Mouse (Mus musculus): ENCODE data around the gene Bin2.

The Bin2 gene

DNA sequence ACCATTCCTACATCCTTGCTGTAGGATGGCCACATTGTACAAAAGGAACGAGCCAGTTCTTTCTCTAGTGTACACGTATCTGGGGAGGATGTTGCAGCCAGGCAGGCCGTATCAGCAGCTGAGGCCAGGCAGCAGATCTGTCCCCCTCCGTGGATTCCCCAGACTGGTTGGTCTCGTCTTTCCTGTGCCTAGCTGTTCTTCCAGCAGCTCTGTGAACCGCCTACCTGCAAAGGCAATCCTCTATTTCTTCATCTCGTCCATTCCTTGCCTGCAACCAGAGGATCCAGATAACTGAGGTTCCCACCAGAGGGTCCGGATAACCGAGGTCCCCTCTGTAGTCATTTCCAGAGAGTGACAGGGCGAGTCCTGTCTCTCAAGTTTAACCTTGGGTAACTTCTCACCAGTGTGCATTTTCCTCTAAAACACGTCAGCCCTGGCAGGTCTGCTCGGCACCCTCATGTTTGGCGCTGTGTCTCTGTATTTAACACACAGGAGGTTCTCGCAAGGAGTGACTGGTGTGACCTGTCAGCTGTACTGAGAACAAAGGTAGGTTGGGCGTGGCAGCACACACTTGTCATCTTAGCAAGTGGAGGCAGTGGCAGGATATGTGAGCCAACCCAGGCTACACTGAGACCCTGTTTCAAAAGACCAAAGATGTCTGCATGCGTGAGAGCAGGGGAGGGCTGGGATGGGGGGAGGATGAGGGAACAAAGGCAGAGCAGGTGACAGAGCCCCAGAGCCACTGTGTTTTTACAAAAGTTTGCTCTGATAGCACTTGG lies 29.2 kb downstream of the Bin2 start:
- POLR2A ChIA-PET, result interaction anchor here (0.6 to 3.3 kb wide), 11 partner anchors 8 to 147 kb away, joined by 3 to 19 read pairs (median 5); partner anchors contain the start of gene Dazap2 (in 2 of the 4)
- CTCF ChIA-PET, result interaction anchor here in 2 of 4 experiments (0.6 to 1.2 kb wide), 5 partner anchors 25 to 402 kb away, joined by 3 to 4 read pairs (median 3); no protein-coding TSS in a partner anchor

DNA sequence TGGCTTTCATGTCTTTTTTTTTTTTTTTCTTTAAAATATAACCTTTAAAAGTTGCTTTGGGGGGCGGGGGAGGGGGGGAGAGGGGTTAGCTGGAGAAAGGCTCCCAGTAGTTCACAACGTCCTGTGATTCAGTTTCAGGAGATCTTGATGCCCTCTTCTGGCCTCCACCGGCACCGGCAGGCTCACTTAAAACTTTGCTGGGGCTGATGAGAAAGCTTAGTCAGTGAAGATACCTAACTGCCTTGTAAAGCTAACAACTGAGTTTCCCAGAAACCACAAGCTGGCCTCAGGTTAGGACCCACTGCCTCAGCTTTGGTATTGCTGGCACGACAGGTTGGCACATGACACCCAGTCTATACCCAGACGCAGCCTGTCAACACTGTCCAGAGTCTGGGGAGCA lies 31.7 kb downstream of the Bin2 start:
- POLR2A ChIA-PET, result interaction anchor here (0.5 to 4.0 kb wide), 46 partner anchors 9 to 1605 kb away, joined by 3 to 66 read pairs (median 4); partner anchors contain the start of genes Dazap2 (in 3 of the 4), Bin2 (in 1 of the 4) and Tfcp2 (in 1 of the 4)
- CTCF ChIA-PET, result interaction anchor here (0.6 to 2.0 kb wide), 23 partner anchors 10 to 1910 kb away, joined by 3 to 11 read pairs (median 4); partner anchors contain the start of genes Cela1 (in 1 of the 4), Dazap2 (in 1 of the 4), Pou6f1 (in 1 of the 4) and Slc4a8 (in 1 of the 4)

DNA sequence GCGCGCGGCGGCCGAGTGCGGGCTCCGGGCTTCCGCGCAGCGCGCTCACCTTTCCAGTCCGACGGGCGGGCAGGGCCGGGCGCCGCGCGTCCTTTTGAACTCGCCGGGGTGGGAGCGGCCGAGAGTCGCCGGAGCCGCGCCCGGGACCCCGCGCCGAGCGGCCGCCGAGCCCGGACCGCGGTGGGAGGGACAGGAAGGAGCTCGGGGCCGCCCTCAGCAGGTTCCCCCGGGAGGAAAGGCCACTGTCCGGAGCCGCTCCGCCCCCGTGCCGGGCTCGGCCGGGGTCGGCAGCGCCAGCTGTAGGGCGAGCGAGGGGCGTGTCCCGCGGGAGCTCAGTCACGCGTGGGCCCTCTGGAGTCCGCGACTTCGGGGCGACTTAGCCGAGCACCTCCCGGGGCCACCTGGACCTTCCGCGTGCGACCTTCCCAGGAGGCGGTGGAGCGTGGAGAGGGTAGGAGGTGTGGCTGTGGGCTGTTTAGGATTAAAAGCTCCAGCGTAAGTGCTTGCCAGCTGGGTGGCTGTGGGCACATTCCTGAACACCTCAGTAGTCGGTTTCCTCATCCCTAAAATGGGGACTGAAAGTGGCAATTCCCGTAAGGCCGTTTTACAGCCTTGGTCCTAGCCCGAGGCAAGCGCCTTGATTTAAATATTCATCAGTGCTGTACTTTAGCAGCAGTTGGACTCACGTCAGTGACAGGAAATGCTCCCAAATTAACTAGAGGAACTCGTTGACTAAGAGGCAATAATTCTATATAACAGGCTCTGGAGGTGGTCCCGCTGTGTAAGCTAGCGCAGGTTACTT lies 32.5 kb downstream of the Bin2 start, which contains the start of gene Smagp:
Gene Smagp (minus strand): TSS at position 241 of the 802 bp plus-strand sequence.
- ChIA-PET POLR2A (interaction anchor here (0.5 to 4.0 kb wide), 39 partner anchors 9 to 570 kb away, joined by 3 to 66 read pairs (median 5); partner anchors contain the start of genes Dazap2 (in 3 of the 4), Bin2 (in 1 of the 4) and Tfcp2 (in 1 of the 4)), CTCF (interaction anchor here (0.6 to 2.0 kb wide), 20 partner anchors 9 to 332 kb away, joined by 3 to 11 read pairs (median 4); partner anchors contain the start of genes Dazap2 (in 1 of the 4), Pou6f1 (in 1 of the 4) and Slc4a8 (in 1 of the 4))

GRCm38 (mm10) chr15:100635851-100636645 lies 33.3 kb downstream of the Bin2 start:
- ChIA-PET POLR2A (interaction anchor here in 3 of 4 experiments (0.6 to 4.0 kb wide), 24 partner anchors 8 to 910 kb away, joined by 3 to 66 read pairs (median 6); partner anchors contain the start of genes Dazap2 (in 2 of the 3), Bin2 (in 1 of the 3) and Tfcp2 (in 1 of the 3)), CTCF (interaction anchor here in 2 of 4 experiments (0.6 to 2.0 kb wide), 6 partner anchors 12 to 162 kb away, joined by 3 to 11 read pairs (median 4); partner anchors contain the start of gene Dazap2 (in 1 of the 2))

DNA sequence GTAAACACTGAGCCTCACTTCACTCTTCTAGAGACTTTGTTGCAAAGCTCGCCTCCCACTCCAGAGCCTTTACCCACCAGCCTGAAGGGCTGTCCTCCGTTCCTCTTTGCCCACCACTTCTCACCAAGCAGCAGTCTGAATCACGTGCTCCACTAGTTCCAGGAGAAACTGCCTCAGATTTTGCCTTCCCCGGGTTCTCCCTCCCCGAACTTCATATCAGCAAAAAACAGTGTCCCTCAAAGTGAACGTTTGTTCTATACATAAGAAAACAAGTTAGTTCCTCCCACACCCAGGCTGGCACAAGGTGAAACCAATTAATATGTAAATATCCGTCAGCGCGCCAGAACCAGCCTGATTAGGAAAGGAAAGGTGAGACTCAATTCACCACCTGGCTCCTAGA lies 34.1 kb downstream of the Bin2 start:
- ChIA-PET POLR2A (interaction anchor here in 3 of 4 experiments (0.5 to 4.0 kb wide), 19 partner anchors 8 to 909 kb away, joined by 3 to 66 read pairs (median 6); partner anchors contain the start of genes Dazap2 (in 2 of the 3) and Bin2 (in 1 of the 3)), CTCF (interaction anchor here in 1 of 4 experiments (1.1 kb wide), 1 partner anchor 22 kb away, joined by 3 read pairs; no protein-coding TSS in a partner anchor)

DNA sequence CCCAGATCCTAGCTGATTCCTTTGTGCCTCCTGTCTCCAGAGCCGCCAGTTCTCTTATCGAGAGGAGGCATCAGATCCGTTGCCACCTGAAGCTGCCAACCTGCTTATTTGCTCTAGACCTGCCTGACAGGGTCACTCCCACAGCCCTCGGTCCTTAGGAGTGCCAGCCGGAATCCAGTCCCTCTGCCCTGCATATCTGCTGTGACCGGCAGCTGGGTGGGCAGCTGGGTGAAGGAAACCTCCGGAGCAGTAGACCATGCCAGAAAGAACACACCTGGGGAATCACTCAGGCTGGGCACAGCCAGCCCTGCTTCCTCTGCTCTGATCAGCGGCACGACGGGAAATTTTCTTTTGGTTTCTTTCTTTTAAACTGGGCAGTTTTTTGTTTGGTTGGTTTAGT lies 36.0 kb downstream of the Bin2 start:
- CTCF ChIA-PET, result no interaction called here

GRCm38 (mm10) chr15:100632323-100632722 lies 37.0 kb downstream of the Bin2 start:
- POLR2A ChIA-PET, result interaction anchor here in 3 of 4 experiments (0.6 to 7.4 kb wide), 12 partner anchors 8 to 171 kb away, joined by 3 to 121 read pairs (median 4); partner anchors contain the start of gene Dazap2 (in 1 of the 3)
- CTCF ChIA-PET, result interaction anchor here in 2 of 4 experiments (0.6 to 0.7 kb wide), 3 partner anchors 19 to 41 kb away, joined by 3 read pairs; no protein-coding TSS in a partner anchor

More for the DNA sequence above, 36.0 kb downstream of the Bin2 start:
- POLR2A ChIA-PET, result interaction anchor here in 2 of 4 experiments (0.6 to 7.4 kb wide), 10 partner anchors 8 to 406 kb away, joined by 3 to 121 read pairs (median 4); partner anchors contain the start of genes Atf1 (in 1 of the 2) and Dazap2 (in 1 of the 2)

GRCm38 (mm10) chr15:100631454-100632170 lies 37.7 kb downstream of the Bin2 start:
- ChIA-PET CTCF (interaction anchor here in 1 of 4 experiments (0.6 kb wide), 3 partner anchors 18 to 427 kb away, joined by 3 to 4 read pairs (median 3); no protein-coding TSS in a partner anchor), POLR2A (interaction anchor here in 3 of 4 experiments (0.6 to 7.4 kb wide), 13 partner anchors 8 to 170 kb away, joined by 3 to 121 read pairs (median 4); partner anchors contain the start of gene Dazap2 (in 1 of the 3))

DNA sequence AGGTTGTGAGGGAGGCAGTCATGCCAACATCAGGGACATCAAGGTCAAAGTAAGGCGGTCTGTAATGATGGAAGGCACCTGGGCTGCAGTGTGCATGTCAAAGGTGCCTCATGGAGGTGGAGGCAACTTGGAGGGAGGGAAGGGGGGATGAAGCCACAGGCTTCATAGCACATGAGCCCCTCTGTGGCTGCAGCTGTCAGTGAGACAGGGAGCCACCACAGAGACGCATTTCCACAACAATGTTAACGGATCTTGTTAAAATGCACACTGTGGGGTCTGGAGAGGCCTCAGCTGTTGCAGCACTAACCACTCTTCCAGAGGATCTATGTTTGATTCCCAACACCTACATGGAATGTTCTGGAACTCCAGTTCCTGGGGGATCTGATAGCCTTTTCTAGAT lies 39.2 kb downstream of the Bin2 start:
- POLR2A ChIA-PET, result interaction anchor here in 3 of 4 experiments (0.8 to 7.4 kb wide), 8 partner anchors 8 to 24 kb away, joined by 3 to 121 read pairs (median 4); partner anchors contain the start of gene Dazap2 (in 2 of the 3)
- CTCF ChIA-PET, result interaction anchor here in 2 of 4 experiments (0.5 to 0.9 kb wide), 3 partner anchors 15 to 1999 kb away, joined by 3 read pairs; partner anchors contain the start of gene Dazap2 (in 1 of the 2)

DNA sequence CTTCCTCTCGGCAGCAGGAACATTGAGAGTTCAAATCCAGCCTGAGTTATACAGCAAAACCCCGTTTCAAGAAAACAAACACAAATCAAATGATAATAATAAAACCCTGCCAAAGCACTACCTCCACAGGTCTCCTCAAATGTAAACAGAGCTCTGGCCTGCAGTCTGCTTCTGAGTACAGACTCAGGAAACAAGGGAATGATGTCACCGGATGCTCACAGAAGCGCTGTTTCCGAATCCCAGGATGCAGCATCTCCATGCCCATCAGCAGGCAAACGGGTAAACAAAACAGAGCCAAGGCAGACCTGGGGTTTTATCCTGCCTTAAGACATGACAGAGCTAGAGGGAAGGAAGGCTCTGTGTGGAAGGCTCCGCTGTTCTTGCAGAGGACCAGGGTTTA lies 40.6 kb downstream of the Bin2 start:
- CTCF ChIA-PET, result interaction anchor here in 2 of 4 experiments (0.9 to 1.6 kb wide), 2 partner anchors 54 to 171 kb away, joined by 5 to 6 read pairs; no protein-coding TSS in a partner anchor
- POLR2A ChIA-PET, result interaction anchor here (0.5 to 7.4 kb wide), 14 partner anchors 8 to 409 kb away, joined by 3 to 121 read pairs (median 12); partner anchors contain the start of genes Smagp (in 4 of the 4) and Dazap2 (in 3 of the 4)

GRCm38 (mm10) chr15:100627774-100628370 lies 41.5 kb downstream of the Bin2 start:
- POLR2A ChIA-PET, result interaction anchor here (0.5 to 7.4 kb wide), 43 partner anchors 7 to 1615 kb away, joined by 3 to 121 read pairs (median 4); partner anchors contain the start of genes Smagp (in 4 of the 4), Dazap2 (in 3 of the 4) and Pou6f1 (in 1 of the 4)

DNA sequence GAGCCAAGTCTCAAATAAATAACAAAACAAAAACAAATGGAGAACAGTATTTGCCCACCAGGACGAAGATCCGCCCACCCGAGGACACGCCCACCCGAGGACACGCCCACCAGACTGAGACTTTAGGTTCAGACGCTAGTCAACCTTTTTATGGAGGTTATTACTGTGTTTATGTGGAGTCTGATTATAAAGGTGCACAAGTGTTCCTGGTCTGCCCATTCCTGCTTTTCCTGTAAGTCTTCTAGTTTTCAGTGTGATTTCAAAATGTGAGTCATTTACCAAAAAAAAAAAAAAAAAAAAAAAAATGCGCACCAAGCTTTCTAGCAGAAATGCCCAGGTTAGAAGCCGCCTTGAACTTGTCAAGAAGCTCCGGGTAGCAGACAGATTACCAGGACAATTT lies 42.1 kb downstream of the Bin2 start:
- POLR2A ChIA-PET, result interaction anchor here (0.5 to 7.4 kb wide), 39 partner anchors 8 to 1081 kb away, joined by 3 to 121 read pairs (median 4); partner anchors contain the start of genes Smagp (in 4 of the 4) and Dazap2 (in 3 of the 4)
- CTCF ChIA-PET, result interaction anchor here in 3 of 4 experiments (0.6 to 1.6 kb wide), 14 partner anchors 10 to 902 kb away, joined by 3 to 9 read pairs (median 5); partner anchors contain the start of genes Cox14 (in 1 of the 3), Dazap2 (in 1 of the 3) and Smagp (in 1 of the 3)

More at GRCm38 (mm10) chr15:100627774-100628370, 41.5 kb downstream of the Bin2 start:
- CTCF ChIA-PET, result interaction anchor here (0.6 to 1.6 kb wide), 19 partner anchors 9 to 1731 kb away, joined by 3 to 9 read pairs (median 5); partner anchors contain the start of genes Cox14 (in 1 of the 4), Dazap2 (in 1 of the 4) and Smagp (in 1 of the 4)

- ChIA-PET POLR2A (interaction anchor here (0.5 to 3.5 kb wide), 11 partner anchors 8 to 899 kb away, joined by 3 to 18 read pairs (median 4); partner anchors contain the start of genes Dazap2 (in 3 of the 4) and Cox14 (in 1 of the 4)), CTCF (interaction anchor here in 2 of 4 experiments (0.8 to 1.4 kb wide), 3 partner anchors 12 to 59 kb away, joined by 4 to 6 read pairs (median 4); partner anchors contain the start of gene Smagp (in 1 of the 2))
These were observed 44.9 kb downstream of the Bin2 start for GRCm38 (mm10) chr15:100624435-100624834.

DNA sequence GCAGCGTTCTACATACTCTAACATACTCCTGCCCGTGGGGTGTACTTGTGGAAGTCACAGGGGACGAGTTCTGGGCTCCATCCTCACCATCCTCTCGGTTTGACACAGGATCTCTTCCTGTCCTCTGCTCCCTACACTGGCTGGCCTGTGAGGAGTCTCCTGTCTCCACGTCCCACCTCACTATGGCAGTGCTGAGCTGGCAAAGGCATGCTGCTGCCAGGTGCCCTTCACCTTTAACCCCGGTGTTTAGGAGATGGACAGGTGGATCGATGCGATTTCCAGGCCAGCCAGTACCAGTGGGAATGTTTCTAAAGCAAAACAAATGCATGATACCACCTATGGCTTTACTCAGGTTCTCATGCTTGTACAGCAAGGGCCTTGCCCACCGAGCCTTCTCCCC lies 45.6 kb downstream of the Bin2 start:
- CTCF ChIA-PET, result interaction anchor here in 1 of 4 experiments (0.8 to 1.4 kb wide), 2 partner anchors 13 to 37 kb away, joined by 4 read pairs; partner anchors contain the start of gene Smagp
- POLR2A ChIA-PET, result interaction anchor here in 2 of 4 experiments (0.6 to 3.5 kb wide), 6 partner anchors 8 to 151 kb away, joined by 3 to 18 read pairs (median 5); partner anchors contain the start of gene Dazap2 (in 2 of the 2)
